Mouse (Mus musculus): Measurements from ENCODE around the gene Klc1.

DNA sequence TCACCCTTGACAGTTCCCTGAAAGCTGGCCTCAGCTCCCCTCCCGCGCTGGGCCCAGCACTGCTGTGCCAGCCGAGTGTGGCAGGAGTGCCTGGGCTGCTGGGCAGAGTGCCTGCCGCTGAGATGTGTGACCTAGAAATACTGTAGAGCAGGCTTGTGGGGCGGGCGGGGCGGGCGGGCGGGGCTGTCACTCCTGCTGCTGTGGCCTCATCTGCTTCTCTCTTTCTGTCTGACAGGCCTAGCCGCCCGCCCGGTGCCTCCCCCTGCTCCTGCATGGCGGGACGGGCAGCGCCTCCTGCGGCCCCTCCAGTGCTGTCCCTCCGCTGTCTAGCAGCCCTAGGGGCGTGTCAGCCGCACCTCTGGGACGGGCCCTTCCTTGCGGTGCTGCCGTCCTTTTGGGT lies 35.5 kb downstream of the Klc1 start:
- TF ChIP-seq CTCF (IDR thresholded peaks at IDR 0.05; ENCODE audit: insufficient read depth, low read depth, low read length) = no peak
- TF ChIP-seq POLR2A (IDR thresholded peaks at IDR 0.05; ENCODE audit: insufficient read depth, low read depth, low read length) = no peak
